Mouse (Mus musculus) hindbrain, embryonic 14.5 days (tissue): Measurements from ENCODE around the gene Dad1. TPM values are rescaled to one million over a fixed set of nuclear protein-coding genes. Genes with fewer than 3 reads are reported as not detected.

Source experiments
- ATAC-seq: fragments of 200-750 bp; cut with Nextera tagmentation; 2 replicates; pipeline ENCODE4 v1.8.0; 2017; ENCODE audit warnings: moderate number of reproducible peaks, mild to moderate bottlenecking, moderate TSS enrichment, moderate library complexity; ENCODE audit not compliant: low FRiP score
- DNase-seq: peaks from one replicate; pipeline ENCODE4 v3.0.0-alpha.2; 2015; ENCODE audit warnings: low spot score
- H3K27ac ChIP-seq: fragments of 300-500 bp; sonication (generic); 2 replicates; pipeline ENCODE4 v1.5.1; 2014; ENCODE audit warnings: mild to moderate bottlenecking, moderate library complexity
- H3K27me3 ChIP-seq: fragments of 300-500 bp; sonication (generic); 2 replicates; pipeline ENCODE4 v1.6.1; 2014; ENCODE audit warnings: mild to moderate bottlenecking, low read length, mixed read lengths; ENCODE audit not compliant: control insufficient read depth, insufficient read depth
- H3K36me3 ChIP-seq: fragments of 300-500 bp; sonication (generic); replicated peaks from 2 replicates; pipeline ENCODE4 v1.6.1; 2014; ENCODE audit not compliant: control insufficient read depth, insufficient read depth
- H3K4me1 ChIP-seq: fragments of 300-500 bp; sonication (generic); replicated peaks from 2 replicates; pipeline ENCODE4 v1.6.1; 2014; ENCODE audit warnings: antibody characterized with exemption, low read length, mixed read lengths; ENCODE audit not compliant: control insufficient read depth, insufficient read depth
- H3K4me2 ChIP-seq: fragments of 300-500 bp; sonication (generic); replicated peaks from 2 replicates; pipeline ENCODE4 v1.6.1; 2014; ENCODE audit warnings: mild to moderate bottlenecking, moderate library complexity
- H3K4me3 ChIP-seq: fragments of 300-500 bp; sonication (generic); replicated peaks from 2 replicates; pipeline ENCODE4 v1.5.1; 2014; ENCODE audit warnings: mild to moderate bottlenecking, low read length
- H3K9ac ChIP-seq: fragments of 300-500 bp; sonication (generic); 2 replicates; pipeline ENCODE4 v1.6.1; 2014
- H3K9me3 ChIP-seq: fragments of 300-500 bp; sonication (generic); 2 replicates; pipeline ENCODE4 v1.6.1; 2016; ENCODE audit warnings: low read length; ENCODE audit not compliant: control insufficient read depth
- WGBS: fragments of 180-500 bp; shearing (Covaris S2); extraction: QIAGEN DNeasy Blood & Tissue Kit; methylation state at CpG from one replicate; pipeline ENCODE4 v1.1.7; 2014; 5-methylcytosine and 5-hydroxymethylcytosine counted together
- polyA plus RNA-seq: library from polyadenylated mRNA; unstranded; fragments of >200 nt; fragmentation: Nextera tagmentation; extraction: Ambion mirVana; gene quantifications from 2 replicates; pipeline ENCODE4 v1.2.1, GENCODE M21; 2014

Dad1 gene
- polyA plus RNA-seq, 1 experiment from 2014 or later, result 386 TPM

DNA sequence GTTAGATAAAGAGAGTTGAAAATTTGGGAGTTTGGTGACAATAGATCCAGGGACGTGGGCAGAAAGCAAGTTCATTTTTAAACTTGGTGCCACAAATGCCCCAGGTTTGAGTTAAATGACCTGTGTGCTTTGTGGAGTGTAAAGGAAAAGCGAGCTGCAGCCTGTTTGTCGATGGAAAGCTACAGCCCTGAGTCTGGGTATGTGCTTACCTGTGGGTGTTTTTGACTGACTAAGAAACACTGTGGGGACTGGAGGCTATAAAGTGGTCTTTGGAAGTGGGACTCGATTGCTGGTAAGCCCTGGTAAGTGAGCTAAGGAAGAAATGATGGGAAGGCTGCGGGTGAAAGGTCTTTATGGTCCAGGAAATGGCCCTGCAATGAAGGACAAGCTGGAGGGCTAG lies 47.6 kb downstream of the Dad1 start:
- DNase-seq (no peak), ATAC-seq (no peak)
- H3K9ac ChIP-seq, result no peak overlapping the region
- 90% methylated on average over 5 of the region's 5 CpGs for WGBS
- no peak overlapping the region for H3K4me2 ChIP-seq
- H3K9me3 ChIP-seq, result no peaks in the 10 kb centered on the region
- no peak overlapping the region for H3K27ac ChIP-seq
- no peaks in the 10 kb centered on the region for H3K36me3 ChIP-seq
- no peaks in the 10 kb centered on the region for H3K27me3 ChIP-seq
- no peak overlapping the region for H3K4me3 ChIP-seq
- no peaks in the 10 kb centered on the region for H3K4me1 ChIP-seq

DNA sequence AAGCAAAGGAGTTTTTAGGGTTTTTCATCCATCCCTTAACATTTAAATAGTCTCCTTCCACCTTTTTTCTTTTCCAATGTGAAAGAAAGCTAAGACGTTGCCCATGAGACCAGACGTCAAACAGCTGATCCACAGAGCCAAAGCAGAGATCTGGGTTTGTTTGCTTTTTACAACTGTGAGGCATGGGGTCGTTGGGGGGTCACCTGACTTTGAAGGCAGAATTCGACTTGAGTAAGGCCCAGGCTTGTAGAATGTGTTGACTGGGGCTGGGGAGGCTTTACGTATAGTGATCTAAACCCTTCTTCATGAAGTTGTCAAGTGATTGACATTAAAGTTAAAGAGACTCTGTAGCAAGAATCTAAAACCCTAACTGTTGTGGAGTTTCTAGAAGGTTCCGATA lies 48.0 kb downstream of the Dad1 start:
- WGBS, result 62% methylated on average over 6 of the region's 6 CpGs
- Histone ChIP-seq H3K4me1 (no peaks in the 10 kb centered on the region), H3K4me3 (no peak overlapping the region), H3K9ac (no peak overlapping the region), H3K4me2 (no peak overlapping the region), H3K27ac (no peak overlapping the region), H3K36me3 (no peaks in the 10 kb centered on the region), H3K27me3 (no peaks in the 10 kb centered on the region), H3K9me3 (no peaks in the 10 kb centered on the region)
- ATAC-seq (no peak), DNase-seq (no peak)

DNA sequence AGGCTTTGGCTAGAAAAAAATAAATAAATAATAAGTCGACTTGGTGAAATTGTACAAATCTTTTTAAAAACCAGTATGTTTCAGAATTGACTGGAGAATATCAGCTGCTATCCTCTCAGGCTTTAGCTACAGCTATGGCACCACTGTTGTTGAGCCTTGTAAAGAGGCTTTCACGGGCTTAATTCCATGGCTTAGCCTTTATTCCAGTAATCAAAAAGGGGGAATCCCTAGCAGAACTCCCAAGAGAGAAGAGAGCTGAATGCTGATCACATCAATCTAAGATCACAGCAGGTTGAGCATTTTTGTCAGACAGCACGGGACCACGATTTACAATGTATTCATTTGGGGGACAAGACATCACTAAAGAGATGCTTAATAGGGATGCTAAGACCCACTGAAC lies 49.1 kb downstream of the Dad1 start:
- Histone ChIP-seq H3K27me3 (no peaks in the 10 kb centered on the region), H3K9me3 (no peaks in the 10 kb centered on the region), H3K4me2 (no peak overlapping the region), H3K4me3 (no peak overlapping the region), H3K27ac (no peak overlapping the region), H3K9ac (no peak overlapping the region), H3K36me3 (no peaks in the 10 kb centered on the region), H3K4me1 (no peaks in the 10 kb centered on the region)
- DNase-seq (no peak), ATAC-seq (no peak)
- 37% methylated on average over 4 of the region's 4 CpGs for WGBS

DNA sequence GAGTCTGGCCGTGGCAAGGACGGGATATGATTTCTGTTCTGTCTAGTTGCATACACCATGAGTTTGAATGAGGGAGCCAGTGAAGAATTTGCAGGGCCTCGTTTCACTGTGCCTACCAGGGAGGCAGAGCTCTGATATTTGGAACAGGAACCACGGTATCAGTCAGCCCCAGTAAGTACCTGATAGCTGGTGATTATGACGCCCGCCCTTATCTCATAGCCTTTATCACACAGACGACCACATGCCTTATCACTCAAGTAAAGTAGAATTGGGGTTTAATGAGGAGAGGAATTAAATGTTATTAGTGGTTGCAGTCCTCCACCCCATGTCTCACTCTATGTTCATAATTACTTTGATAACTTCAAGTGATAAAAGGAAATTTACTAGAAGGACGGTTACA lies 49.6 kb downstream of the Dad1 start:
- Histone ChIP-seq H3K4me3 (no peak overlapping the region), H3K27ac (no peak overlapping the region), H3K4me1 (no peaks in the 10 kb centered on the region), H3K4me2 (no peak overlapping the region), H3K27me3 (no peaks in the 10 kb centered on the region), H3K9me3 (no peaks in the 10 kb centered on the region), H3K36me3 (no peaks in the 10 kb centered on the region), H3K9ac (no peak overlapping the region)
- WGBS, result 82% methylated on average over 8 of the region's 8 CpGs
- ATAC-seq, result no peak
- no peak for DNase-seq

DNA sequence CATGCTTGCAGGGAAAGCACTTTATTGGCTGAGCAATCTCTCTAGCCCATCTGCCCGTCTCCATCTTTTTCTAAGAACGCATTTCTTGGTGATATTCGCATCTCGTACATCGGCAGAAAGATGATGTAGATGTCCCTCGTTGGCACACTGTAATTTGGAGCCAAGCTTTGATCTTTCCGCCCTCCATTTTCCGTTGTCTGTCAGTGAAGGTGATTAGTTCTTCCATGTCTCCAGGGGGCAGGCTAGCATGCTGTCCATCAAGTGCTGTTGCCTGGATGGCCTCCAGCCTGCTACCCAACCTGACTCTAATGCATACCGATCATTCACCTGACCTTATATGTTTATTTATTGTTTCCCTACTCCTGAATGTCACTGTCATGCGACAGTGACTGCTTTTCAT lies 50.1 kb downstream of the Dad1 start:
- no peak for ATAC-seq
- Histone ChIP-seq H3K36me3 (no peaks in the 10 kb centered on the region), H3K9ac (no peak overlapping the region), H3K9me3 (no peaks in the 10 kb centered on the region), H3K27me3 (no peaks in the 10 kb centered on the region), H3K4me3 (no peak overlapping the region), H3K27ac (no peak overlapping the region), H3K4me2 (no peak overlapping the region), H3K4me1 (no peaks in the 10 kb centered on the region)
- WGBS, result 78% methylated on average over 10 of the region's 10 CpGs
- no peak for DNase-seq

DNA sequence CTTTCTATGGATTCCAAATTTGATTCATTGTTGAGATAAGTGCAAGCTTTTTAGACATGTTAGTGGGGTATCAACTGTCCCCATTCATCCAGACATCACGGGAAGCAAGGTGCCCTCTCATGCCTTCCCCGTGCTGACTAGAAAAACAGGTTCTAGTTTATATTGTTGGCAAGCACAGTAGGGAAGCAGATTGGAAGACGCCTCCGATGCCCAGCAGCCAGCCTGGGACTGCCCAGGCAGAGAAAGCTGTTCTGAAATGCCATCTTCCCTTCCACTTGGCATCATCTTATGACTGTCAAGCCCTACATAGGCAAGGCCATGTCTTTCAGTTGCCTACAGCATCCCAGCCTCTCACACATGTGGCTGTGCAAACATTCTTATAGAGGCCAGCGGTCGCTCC lies 50.7 kb downstream of the Dad1 start:
- Histone ChIP-seq H3K27me3 (no peaks in the 10 kb centered on the region), H3K4me3 (no peak overlapping the region), H3K9ac (no peak overlapping the region), H3K4me1 (no peaks in the 10 kb centered on the region), H3K9me3 (no peaks in the 10 kb centered on the region), H3K4me2 (no peak overlapping the region), H3K36me3 (no peaks in the 10 kb centered on the region), H3K27ac (no peak overlapping the region)
- no peak for ATAC-seq
- no peak for DNase-seq
- 94% methylated on average over 6 of the region's 6 CpGs for WGBS

DNA sequence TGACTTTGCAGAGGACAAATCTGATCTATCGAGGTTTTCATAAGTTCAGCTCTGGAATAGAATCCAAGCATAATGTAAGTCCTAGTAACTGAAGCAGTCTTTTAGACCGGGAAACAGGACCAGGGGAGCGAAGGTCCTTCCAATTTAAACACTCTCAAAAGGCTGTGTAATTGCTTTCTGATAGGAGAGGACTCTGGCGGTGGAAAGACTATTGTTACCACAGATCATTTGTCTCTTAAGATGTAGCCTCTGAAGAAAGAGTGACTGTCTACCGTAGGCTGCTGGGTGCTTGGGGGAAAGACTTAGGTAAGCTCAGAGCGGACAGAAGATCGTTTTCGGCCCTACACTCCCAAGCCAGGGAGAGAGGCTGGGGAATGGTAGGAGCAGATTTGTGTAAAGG lies 53.5 kb downstream of the Dad1 start:
- WGBS, result 64% methylated on average over 8 of the region's 8 CpGs
- H3K9ac ChIP-seq, result no peak overlapping the region
- H3K4me2 ChIP-seq, result no peak overlapping the region
- no peaks in the 10 kb centered on the region for H3K4me1 ChIP-seq
- ATAC-seq, result no peak
- H3K9me3 ChIP-seq, result no peaks in the 10 kb centered on the region
- no peak overlapping the region for H3K27ac ChIP-seq
- no peak for DNase-seq
- H3K27me3 ChIP-seq, result no peaks in the 10 kb centered on the region
- no peak overlapping the region for H3K4me3 ChIP-seq
- H3K36me3 ChIP-seq, result no peaks in the 10 kb centered on the region

DNA sequence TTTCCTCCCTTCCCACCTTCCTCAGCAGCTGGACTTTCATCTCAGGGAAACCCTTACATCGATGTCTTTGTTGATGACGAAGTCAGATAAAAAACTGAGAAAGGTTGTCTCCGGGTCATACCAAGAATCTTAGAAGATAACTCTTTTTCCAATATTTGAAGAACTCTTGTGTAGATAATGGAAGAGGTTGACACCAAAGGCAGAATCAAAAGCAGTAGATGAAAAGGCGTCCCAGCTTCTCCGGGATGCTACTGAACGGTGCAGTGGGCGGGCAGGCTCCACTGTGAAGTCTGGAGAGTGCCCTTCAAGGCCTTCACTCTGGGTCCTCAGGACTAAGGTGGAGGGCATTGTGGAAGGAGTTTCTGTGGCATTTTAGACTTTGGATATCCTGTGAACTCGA lies 54.2 kb downstream of the Dad1 start:
- no peaks in the 10 kb centered on the region for H3K27me3 ChIP-seq
- WGBS, result 91% methylated on average over 8 of the region's 8 CpGs
- no peak overlapping the region for H3K4me3 ChIP-seq
- DNase-seq, result no peak
- H3K4me1 ChIP-seq, result no peaks in the 10 kb centered on the region
- no peaks in the 10 kb centered on the region for H3K9me3 ChIP-seq
- H3K4me2 ChIP-seq, result no peak overlapping the region
- no peak for ATAC-seq
- no peak overlapping the region for H3K9ac ChIP-seq
- no peak overlapping the region for H3K27ac ChIP-seq
- H3K36me3 ChIP-seq, result no peaks in the 10 kb centered on the region

DNA sequence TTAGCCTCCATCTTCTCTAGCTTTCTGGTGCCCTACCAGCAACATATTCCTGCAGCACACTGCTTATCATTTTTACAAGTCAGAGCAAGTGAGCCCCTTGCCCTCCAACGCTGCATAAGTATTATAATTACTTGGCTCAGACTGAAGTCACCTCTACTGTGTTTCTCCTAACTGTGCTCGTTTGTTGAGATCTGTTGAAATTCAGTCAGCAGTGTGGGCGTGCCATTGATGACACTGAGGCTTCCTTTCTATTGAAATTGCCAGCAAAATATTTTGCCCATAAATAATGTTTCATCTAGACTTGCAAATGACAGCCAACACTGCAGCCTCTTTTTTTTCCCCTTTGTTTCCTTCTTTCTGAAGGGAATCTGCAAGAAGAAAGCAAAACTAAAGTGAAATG lies 56.2 kb downstream of the Dad1 start:
- no peak for DNase-seq
- WGBS, result 67% methylated on average over 3 of the region's 3 CpGs
- no peaks in the 10 kb centered on the region for H3K27me3 ChIP-seq
- ATAC-seq, result no peak
- H3K4me1 ChIP-seq, result 0 out of 2 replicates have a peak, but pooled peaks cover 3% of the 10 kb centered on the region
- no peak overlapping the region for H3K4me3 ChIP-seq
- H3K4me2 ChIP-seq, result no peak overlapping the region
- no peak overlapping the region for H3K27ac ChIP-seq
- H3K36me3 ChIP-seq, result no peaks in the 10 kb centered on the region
- no peaks in the 10 kb centered on the region for H3K9me3 ChIP-seq
- H3K9ac ChIP-seq, result no peak overlapping the region

DNA sequence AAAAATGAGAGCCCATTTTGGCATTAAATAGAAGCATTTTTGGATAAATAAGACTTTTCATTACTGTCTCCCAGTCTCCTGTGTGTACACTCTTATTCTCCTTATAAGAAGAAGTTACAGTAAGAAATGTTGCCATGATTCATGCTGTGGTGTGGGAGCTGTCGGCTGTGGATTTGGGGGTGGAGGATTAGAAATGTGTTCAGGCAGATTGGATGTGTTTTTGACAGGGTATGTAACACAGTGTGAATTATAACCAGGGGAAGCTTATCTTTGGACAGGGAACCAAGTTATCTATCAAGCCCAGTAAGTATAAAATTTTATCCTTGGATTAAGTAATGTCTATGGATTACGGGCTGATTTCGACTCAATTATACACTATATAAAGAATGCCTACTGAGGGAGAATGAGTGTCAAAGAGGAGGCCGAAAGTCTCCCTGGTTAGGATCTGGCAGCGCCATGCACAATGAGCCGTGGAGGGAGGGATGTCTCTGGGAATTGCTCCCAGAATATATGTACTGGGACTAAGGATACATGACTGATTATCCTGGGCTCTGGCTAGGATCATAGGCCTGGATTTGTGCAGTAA lies 58.0 kb downstream of the Dad1 start:
- no peak overlapping the region for H3K9ac ChIP-seq
- no peak overlapping the region for H3K27ac ChIP-seq
- H3K4me2 ChIP-seq, result no peak overlapping the region
- ATAC-seq, result no peak
- H3K4me3 ChIP-seq, result no peak overlapping the region
- H3K27me3 ChIP-seq, result no peaks in the 10 kb centered on the region
- no peaks in the 10 kb centered on the region for H3K9me3 ChIP-seq
- peaks cover 18% of the 10 kb centered on the region for H3K4me1 ChIP-seq
- no peak for DNase-seq
- H3K36me3 ChIP-seq, result no peaks in the 10 kb centered on the region
- WGBS, result 79% methylated on average over 6 of the region's 6 CpGs
